Mouse (Mus musculus): ENCODE results near the gene Sntg2.
A peak's percentile ranks its signal among the peaks of the same experiment; 100 is the strongest.

The Sntg2 gene

DNA sequence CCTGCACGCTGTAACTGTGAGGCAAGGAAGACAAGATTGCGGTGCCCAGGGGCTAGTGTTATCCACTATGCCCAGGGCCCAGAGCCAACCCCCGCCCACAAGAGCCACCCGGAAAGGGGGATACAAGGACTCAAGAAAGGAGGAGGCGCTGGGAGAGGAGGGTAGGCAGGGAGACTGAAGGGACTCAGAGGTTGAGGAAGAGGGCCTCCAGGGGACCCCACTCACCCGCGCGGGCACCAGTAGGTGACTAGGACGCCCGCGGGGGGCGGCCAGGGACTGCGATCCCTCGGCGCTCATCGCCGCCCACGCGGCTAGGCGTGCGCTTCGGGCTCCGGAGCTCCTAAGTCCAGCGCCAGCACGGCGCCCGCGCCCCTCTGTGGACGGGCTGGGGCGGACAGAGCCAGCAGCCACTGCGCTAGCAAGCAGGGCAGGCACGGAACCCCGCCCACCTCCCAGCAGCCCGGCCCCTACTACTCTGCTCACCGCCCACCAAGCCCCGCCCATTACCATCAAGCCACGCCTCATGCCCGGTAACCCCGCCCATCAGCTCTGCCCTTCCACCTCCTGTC is at the start of gene Sntg2:
Sntg2 (minus strand) TSS at position 443 of the 569 bp plus-strand sequence.
- DNase-seq (ENCODE audit: low spot score in 2 of 2) = peak; percentile 83 to 86

DNA sequence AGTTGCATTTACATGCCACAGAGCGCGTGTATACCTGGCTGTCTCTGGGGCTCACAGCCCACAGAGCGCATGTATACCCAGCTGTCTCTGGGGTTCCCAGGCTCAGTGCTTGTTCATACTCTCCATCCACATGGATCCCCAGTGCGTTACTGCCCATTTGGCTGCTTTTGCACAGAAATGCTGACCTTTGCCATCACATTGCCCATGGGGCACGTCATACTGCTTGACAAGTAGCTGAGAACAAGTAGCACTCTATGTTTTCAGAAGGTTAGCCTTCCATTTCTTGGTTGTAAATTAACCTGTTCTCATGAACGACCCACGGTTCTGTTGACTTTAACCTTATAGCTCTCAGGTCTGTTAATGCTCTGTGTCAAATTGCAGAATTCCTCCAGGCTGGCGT is 43.4 kb upstream of the Sntg2 start:
- DNase-seq (ENCODE audit: low spot score in 2 of 2) = no peak

DNA sequence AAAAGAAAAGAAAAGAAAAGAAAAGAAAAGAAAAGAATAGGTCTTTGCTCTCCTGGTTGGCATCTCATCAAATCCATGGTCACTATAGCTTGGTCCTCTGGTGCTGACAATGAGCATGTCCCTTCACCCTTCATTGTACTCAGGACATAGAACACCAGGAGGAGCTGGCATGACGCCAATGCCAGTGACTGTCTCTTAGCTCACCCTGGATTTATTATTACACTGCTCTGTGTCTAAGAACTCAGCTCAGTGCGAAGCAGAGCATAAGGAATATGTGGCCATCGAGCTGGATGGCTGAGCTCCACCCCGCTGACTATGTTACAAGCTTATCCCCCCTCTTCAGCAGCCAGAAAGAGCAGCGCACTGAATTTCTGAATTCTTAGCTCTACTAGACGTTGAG is 42.8 kb upstream of the Sntg2 start:
- no peak for DNase-seq (ENCODE audit: low spot score in 2 of 2)

DNA sequence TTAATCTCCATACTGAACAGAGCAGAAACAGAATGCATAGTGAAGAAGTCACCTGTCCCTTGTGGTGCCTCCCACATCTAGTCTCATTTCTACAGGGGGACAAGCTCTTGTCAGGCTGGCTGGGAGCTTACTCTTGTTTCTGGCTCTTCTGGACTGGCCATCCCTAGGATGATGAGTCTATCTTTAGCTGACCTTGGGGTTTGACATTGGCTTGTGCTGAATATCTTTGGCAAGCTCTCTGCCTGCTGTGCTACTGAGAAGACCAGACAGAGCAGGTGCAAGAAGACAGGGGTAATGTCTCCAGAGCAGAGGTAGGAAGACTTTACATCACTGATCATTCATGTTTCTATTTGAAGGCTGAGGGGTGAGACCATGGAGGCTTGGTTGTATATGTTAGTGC is 29.5 kb upstream of the Sntg2 start:
- DNase-seq (ENCODE audit: low spot score in 2 of 2) = no peak

DNA sequence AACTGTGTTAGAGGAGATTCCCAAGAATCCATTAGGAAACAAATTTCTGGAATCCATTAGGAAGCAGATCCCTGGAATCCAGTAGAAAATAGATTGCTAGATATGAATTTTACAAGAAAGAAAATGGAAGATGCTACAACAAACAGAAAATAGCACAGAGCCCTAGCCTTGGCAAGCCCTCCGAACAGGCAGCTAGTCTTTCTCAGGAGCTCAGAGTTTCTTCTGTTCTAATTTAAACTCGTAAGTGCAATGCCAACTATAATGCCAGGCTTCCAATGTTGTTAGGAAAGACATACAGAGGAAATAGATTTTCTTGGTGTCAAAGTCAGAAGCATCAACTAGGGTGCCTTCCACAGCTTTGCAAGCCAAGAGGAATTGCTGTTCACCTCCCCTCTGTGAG is 27.4 kb upstream of the Sntg2 start:
- DNase-seq (ENCODE audit: low spot score in 2 of 2) = peak; percentile 44 to 58

DNA sequence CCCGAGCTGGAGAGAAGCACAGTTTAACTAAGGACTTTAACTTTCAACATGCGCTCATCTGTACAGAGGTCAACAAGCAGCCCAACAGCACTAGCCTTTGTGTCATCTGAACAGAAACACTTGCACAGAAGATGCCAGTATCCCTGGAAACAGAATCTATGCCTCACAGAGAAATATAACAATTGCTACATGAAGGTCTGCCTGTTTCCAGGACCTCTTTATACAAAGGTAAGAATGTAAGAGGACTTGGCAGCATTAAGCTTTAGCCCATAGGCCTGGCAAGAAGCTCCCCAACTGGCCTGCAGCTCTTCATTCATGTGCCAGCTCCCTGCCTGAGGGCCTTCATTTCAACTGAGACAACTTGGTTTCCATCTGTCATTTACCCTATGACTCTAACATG is 26.9 kb upstream of the Sntg2 start:
- DNase-seq (ENCODE audit: low spot score in 2 of 2) = peak in 1 of 2 experiments; percentile 26

DNA sequence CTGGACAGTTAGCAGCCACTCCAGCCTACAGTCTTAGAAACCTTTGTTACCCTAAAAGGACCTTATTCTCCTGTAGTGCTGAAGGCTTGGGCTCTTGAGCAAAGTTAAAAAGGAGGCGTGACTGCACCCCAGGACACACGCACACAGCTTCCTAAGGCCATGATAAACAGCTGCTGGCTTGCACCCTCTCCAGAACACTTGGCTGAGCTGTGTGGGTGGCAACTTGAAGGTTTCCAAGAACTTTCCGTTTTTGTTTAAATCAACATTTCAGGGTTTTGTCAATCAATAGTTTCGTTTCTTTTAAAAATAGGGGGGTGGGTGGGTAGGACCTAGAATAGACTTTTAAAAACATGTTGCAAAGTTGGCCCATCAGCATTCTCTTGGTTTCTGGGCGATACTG is 882 bp downstream of the Sntg2 start:
- no peak for DNase-seq (ENCODE audit: low spot score in 2 of 2)

DNA sequence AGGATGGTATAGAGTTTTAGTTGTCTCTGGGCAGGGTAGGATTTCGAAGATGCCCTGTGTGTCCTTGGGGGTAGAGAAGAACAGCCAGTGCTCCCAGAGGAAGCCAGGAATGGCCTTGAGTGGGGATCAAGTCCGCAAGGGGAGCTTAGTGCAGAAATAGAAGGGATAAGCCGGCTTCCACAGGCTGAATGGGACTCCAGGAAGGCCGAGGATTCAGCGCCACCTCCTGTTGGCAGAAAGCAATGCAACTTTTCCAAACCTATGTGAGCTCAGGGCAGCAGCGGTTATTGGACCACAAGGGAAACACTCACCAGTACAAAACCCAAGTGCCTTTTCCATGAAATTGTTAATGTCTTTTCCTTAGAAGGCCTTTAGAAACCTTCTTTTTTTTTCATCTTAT is 3.4 kb downstream of the Sntg2 start:
- DNase-seq (ENCODE audit: low spot score in 2 of 2) = peak; percentile 88 to 92

DNA sequence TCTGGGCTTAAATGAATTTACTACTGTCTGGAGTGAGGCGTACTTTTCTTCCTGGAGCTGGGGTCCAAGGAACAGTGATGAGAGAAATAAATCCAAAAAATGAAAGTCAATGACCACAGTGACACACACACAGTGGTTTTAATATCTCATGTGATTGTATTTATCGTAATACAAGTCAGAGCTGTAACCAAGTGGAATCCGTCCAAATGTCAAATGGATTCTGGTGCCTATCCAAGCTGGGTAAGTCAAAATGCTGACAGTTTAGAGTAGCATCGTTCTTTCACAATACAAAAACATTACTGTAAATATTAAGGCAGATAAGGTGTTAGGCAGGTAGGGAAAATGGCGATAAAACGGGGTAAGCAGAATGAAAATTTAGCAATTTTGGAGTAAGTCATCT is 4.0 kb downstream of the Sntg2 start:
- DNase-seq (ENCODE audit: low spot score in 2 of 2) = no peak

DNA sequence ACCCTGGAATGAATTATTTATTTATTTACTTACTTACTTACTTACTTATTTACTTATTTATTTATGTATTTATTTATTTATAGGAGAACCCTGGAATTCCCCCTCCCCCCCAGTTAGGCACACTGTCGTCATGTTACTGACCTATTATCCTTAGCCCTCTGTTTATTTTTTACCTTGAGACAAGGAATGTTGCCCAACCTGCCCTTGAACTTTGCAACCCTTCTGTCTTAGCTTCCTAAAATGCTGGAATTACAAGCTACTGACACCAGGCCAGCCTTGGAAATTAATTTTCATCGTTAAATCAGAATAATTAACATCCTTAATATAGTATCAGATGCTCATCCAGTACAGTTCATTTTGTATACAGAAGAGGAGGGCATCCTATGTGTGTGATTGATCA is 10.9 kb downstream of the Sntg2 start:
- no peak for DNase-seq (ENCODE audit: low spot score in 2 of 2)

DNA sequence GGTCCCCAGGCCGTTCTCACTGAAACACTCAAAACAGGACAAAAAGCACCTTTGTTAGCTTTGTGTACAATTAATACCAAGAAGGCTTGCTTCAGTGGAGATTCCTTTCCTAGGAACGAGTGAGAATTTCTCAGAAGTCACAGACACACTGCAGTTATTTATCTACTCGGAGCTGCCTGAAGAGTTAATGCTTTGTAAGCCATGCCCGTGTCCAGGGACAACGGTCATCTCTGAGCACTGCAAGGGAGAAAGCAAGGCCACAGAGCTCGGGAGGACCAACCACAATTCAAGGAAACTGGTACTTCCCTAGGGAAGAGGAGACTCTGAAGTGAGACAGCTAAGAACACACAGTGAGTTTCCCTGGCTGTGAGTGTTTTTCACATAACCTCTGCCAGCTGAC is 15.5 kb downstream of the Sntg2 start:
- no peak for DNase-seq (ENCODE audit: low spot score in 2 of 2)

DNA sequence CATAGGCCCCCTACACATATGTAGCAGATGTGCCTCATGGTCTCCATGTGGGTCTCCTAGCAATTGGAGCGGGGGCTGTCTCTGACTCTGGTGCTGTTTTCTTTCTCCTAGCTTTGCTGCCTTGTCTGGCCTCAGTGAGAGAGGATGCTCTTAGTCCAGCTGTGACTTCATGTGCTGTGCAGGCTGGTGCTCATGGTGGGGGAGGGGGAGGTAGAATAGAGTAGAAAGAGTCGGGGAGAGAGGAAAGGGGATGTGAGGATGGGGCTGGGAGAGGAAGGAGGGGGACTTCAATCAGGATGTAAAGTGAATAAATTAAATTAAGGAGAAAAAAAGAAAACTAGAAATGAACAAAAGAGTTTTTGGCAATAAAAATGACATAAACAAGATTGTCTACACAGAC is 20.8 kb downstream of the Sntg2 start:
- DNase-seq (ENCODE audit: low spot score in 2 of 2) = peak in 1 of 2 experiments; percentile 16

DNA sequence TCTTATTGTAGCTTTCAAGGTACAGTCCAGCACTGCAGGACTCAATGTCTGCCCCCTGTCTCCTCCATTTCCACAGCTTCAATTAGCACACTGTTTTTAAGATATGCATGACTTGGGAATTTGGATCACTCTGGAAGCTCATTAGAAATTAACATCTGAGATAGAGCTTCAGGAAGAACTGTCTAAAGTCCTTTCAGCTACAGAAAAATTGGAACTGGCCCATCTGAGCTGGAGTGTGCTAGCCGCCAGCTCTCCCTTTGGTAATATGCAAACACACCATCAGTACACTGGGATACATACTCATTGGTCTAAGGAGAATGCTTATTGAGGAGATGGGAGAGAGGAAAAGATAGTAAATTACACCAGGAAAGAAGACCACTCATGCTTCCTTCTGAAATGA is 25.1 kb downstream of the Sntg2 start:
- DNase-seq (ENCODE audit: low spot score in 2 of 2) = no peak

DNA sequence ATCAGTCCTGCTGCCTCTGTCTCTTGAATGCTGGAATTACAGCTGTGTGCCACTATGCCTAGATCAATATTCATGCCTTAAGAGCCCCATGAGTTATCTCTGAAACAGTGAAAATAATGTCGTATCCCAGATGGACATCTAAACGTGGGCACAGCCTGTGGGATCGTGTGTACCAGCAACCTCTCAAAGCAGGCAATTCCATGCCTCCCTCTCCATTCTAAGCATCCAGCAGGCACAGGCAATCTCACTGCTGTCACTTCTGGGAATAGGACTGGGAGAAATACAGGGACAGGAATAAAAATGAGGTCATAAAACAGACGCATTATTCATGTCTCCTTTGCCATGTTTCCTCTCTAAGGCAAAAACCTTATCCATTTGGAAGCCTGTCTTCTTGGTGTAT is 25.9 kb downstream of the Sntg2 start:
- no peak for DNase-seq (ENCODE audit: low spot score in 2 of 2)

DNA sequence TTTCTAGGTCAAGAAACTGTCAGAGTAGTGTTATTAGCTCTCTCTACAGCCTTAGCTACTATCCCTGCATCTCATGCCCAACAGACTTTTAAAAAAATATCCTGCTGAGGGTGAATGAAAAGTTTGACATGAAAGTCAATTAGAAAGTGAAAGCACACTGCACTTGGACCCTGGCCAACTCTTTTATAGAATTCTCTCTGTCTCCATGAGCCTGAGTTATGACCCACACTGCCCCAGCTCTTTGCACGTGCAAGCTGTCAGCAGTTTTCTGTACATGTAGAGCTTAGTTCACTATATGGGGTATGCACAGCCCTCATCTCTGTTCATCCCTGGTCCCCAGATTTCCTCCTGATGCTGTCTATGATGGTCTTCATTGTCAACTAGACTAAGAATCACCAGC is 28.4 kb downstream of the Sntg2 start:
- DNase-seq (ENCODE audit: low spot score in 2 of 2) = no peak

DNA sequence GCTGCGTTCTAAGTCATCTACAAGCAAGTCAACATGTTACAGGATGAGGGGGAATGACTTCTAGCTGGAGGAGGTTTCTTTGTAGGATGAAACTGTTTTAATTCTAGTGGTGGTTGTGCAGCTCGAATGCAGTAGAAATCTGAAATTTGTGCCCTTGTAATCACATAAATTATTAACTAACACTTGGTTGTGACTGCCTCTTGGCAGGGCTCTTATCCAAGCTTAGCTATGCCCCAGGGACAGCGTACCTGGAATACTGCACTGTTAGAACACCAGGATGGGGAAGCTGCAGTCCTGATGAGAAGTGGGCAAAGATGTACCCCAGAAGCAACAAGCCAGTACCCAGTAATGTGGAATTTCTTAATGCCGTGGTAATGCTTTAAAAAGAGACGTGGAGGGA is 36.9 kb downstream of the Sntg2 start:
- no peak for DNase-seq (ENCODE audit: low spot score in 2 of 2)

DNA sequence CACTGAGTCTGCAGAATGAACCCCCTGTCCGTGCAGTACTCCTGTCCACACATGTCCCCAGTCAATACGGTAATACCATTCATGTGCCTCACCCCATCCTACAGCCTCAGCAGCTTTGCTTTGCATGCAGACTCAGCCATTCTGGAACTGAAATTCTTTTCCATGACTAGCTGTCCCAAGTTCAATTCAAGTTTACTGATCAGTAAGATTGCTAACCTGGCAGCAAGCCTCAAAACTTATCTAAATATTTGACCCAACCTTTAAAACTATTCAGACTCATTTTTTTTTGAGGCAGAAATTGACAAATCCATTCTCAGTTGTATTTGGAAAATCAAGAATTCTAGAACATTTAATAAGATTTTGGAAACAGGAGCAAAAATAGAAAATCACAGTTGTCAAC is 38.7 kb downstream of the Sntg2 start:
- DNase-seq (ENCODE audit: low spot score in 2 of 2) = no peak

DNA sequence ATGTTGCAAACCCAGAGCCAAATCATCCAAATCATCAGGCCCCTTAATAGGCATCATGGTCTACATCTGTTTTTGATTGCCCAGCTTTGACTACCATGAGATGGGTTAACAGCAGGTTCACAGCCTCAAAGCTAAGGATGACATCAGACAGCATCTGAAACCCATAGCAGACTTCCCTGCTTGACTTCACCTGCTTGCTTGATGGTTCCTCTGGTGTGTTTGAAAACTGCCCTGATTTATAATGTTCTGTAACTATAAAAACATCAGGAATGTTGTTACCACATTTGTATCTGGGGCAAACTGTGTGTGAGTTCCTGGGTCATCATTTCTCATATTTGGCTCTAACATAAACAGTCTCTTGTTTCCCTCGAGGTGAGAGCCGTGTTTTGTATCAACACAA is 55.2 kb downstream of the Sntg2 start:
- DNase-seq (ENCODE audit: low spot score in 2 of 2) = no peak

DNA sequence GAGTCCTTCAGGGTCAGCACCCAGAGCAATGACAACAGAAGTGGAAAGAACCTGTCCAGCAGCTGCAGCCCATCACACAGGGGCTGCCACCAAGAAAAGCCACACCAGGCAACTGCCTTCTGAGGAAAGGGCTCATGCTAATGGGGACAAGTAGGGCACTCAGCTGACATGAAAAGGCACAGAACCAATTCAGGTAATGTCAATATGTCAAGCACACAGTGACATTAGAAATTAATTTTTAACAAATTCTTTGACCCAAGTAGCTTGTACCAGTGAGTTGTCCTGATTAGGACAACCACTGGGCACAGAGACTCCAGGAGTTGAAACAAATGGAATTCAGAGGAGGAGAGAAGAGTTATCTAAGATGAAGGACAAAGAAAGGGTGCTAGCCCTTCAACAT is 60.2 kb downstream of the Sntg2 start:
- DNase-seq (ENCODE audit: low spot score in 2 of 2) = no peak

DNA sequence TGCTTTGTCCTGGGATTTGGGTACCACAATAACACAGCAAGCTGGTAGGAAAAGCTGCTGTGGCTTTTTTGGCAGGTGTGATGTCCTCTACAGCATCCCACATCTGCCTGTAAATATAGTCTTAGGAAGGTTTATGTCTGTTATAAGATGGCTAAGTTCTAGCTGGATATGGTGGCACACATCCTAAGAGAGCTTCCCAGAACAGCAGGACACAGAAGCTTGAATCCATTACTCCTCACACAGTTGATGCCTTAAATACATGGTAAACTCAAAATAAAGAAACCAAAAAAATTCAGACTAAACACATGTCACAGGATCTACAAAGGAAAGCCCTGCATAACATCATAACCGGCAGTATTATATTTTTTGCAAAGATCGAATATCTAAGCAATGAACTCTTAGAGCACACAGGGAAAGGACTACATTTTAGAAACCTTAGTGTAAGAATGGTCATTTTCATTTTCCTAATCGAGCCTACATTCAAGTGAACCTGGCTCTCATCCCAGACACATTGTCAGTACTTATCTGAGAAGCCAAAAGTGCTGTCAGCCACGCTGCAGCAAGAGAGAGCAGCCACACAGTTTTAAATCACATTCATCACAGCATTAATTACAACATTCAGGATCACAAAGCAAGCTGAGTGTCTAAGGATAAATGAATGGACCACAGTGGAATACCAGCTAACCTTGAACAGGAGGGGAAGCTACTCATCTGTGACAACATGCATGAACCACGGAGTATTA is 64.8 kb downstream of the Sntg2 start:
- DNase-seq (ENCODE audit: low spot score in 2 of 2) = peak; percentile 33 to 40

DNA sequence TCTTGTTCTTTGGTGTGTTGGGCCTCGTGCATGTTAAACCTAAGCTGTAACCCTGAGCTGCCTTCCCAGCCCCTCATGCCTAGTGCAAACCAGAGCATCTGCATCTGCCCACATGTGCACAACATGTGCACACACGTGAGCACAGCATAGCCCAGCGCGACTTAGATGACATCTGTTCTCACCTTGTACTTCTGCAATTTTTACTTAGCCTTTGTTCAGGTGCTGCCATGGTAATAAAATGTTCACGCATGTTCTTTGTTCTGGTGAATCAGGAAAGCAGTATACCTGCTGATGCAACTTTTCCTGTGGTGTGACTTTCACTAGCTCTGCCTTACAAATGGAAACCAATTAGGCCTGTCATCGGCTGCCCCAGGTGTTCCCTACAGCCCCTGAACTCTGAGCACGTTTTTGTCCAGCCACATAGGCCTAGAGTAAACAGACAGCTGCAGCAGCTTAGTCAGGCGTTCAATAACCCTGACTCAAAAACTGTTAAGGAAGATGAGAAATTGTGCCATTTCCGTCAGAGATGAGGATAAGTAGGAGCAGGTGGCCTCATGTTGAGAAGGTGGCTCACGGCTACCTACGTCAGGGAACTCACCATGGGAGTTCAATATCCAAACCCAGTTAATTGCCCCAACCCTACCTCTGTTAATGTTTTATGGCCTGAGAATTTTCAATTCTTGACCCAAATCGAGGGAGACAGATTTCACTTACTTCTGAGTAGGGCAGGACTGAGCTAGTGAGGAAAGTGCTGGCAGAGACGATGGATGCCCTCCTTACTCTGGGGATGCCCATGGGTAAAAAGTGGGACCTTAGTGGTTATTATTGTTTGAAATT is 80.2 kb downstream of the Sntg2 start:
- DNase-seq (ENCODE audit: low spot score in 2 of 2) = no peak

DNA sequence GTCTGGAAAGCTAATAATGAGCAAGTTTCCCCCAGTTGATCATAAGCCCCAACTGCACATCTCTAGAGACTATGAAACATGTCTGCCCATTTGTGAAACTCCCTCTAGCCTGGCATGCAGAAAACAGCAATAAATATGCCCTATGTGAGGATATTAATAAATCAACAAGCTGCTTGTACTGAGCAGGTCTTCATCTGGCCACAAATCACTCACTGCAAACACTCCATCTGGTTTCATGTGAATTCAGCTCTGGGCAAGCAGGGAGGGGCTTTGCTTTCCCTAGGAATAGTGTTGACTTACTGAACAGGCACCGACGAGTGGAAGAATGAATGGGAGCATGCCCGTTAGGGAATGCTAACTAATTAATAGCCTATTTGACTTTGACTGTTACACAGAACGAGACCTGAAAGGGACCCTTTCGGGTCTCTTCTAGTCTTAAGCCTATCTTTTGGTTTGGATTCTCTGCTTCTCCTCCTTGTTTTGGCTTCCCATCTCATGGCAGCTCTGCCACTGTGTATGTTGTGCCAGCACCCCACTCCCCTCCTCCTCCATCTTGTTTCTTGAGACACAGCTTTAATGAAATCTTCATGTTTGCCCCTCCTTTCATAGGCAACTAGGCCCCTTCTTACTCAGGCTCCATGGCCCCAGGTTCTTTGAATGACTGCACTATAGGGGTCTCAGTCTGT is 86.1 kb downstream of the Sntg2 start:
- DNase-seq (ENCODE audit: low spot score in 2 of 2) = no peak

All from right cerebral cortex, postnatal 10 days (tissue).